Mouse (Mus musculus) 3T3-L1 (cell line): ENCODE results near the gene Snap47.
A peak's percentile ranks its signal among the peaks of the same experiment; 100 is the strongest.

Experiments used
- DNase-seq: peaks from one replicate; pipeline ENCODE4 v3.0.0-alpha.2; 2015; ENCODE audit warnings: low read depth, low spot score

Gene Snap47

GRCm38 (mm10) chr11:59423010-59423588 lies 27.9 kb downstream of the Snap47 start:
- peak; percentile 45 for DNase-seq

- DNase-seq = peak; percentile 81
Measured at GRCm38 (mm10) chr11:59421967-59422366, 29.0 kb downstream of the Snap47 start.

- DNase-seq = no peak
Measured at GRCm38 (mm10) chr11:59421436-59421835, 29.6 kb downstream of the Snap47 start.

GRCm38 (mm10) chr11:59418708-59419107 lies 32.3 kb downstream of the Snap47 start:
- DNase-seq = no peak

GRCm38 (mm10) chr11:59412999-59413863 lies 37.8 kb downstream of the Snap47 start:
- DNase-seq = peak; percentile 60

GRCm38 (mm10) chr11:59412058-59412457 lies 38.9 kb downstream of the Snap47 start:
- DNase-seq = peak; percentile 80

- peak; percentile 54 for DNase-seq
Measured at GRCm38 (mm10) chr11:59410851-59411250, 40.1 kb downstream of the Snap47 start.

- no peak for DNase-seq
Measured at GRCm38 (mm10) chr11:59405761-59406160, 45.2 kb downstream of the Snap47 start.

GRCm38 (mm10) chr11:59400876-59401275 lies 50.1 kb downstream of the Snap47 start:
- no peak for DNase-seq

- no peak for DNase-seq
Measured at GRCm38 (mm10) chr11:59399830-59400229, 51.2 kb downstream of the Snap47 start.

- DNase-seq = no peak
Measured at GRCm38 (mm10) chr11:59397536-59398371, 53.2 kb downstream of the Snap47 start.

- no peak for DNase-seq
Measured at GRCm38 (mm10) chr11:59394451-59394850, 56.5 kb downstream of the Snap47 start.

GRCm38 (mm10) chr11:59393591-59393990 lies 57.4 kb downstream of the Snap47 start:
- peak; percentile 70 for DNase-seq

- DNase-seq = peak; percentile 34
Measured at GRCm38 (mm10) chr11:59392300-59392699, 58.7 kb downstream of the Snap47 start.

- no peak for DNase-seq
Measured at GRCm38 (mm10) chr11:59390470-59390869, 60.5 kb downstream of the Snap47 start.

- no peak for DNase-seq
Measured at GRCm38 (mm10) chr11:59389617-59390016, 61.4 kb downstream of the Snap47 start.

- no peak for DNase-seq
Measured at GRCm38 (mm10) chr11:59388806-59389205, 62.2 kb downstream of the Snap47 start.

- no peak for DNase-seq
Measured at GRCm38 (mm10) chr11:59387471-59387870, 63.5 kb downstream of the Snap47 start.

- peak; percentile 56 for DNase-seq
Measured at GRCm38 (mm10) chr11:59385123-59385522, 65.9 kb downstream of the Snap47 start.

- peak; percentile 80 for DNase-seq
Measured at GRCm38 (mm10) chr11:59384441-59384959, 66.5 kb downstream of the Snap47 start.

- no peak for DNase-seq
Measured at GRCm38 (mm10) chr11:59379547-59379946, 71.4 kb downstream of the Snap47 start.

- no peak for DNase-seq
Measured at GRCm38 (mm10) chr11:59377999-59378398, 73.0 kb downstream of the Snap47 start.
